Mouse (Mus musculus) adrenal gland, postnatal 10 days (tissue): ENCODE results near the gene Tcte1. TPM values are rescaled to one million over a fixed set of nuclear protein-coding genes. Genes with fewer than 3 reads are reported as not detected.
A peak's percentile ranks its signal among the peaks of the same experiment; 100 is the strongest.

Source experiments
- DNase-seq: peaks from one replicate; pipeline ENCODE4 v3.0.0; 2021; ENCODE audit warnings: mixed read lengths
- long read RNA-seq, 2 experiments: library from polyadenylated mRNA; stranded (forward); transcript quantifications; one replicate each; pipeline ENCODE4 v2.0.0; 2021
- total RNA-seq, 2 experiments: library from RNA; stranded (reverse); gene quantifications; 2 replicates each; pipeline ENCODE4 v1.2.3; 2021

Gene Tcte1
- total RNA-seq: not detected
- long read RNA-seq, experiment 1: 0 reads
- long read RNA-seq, experiment 2: 0 reads

DNA sequence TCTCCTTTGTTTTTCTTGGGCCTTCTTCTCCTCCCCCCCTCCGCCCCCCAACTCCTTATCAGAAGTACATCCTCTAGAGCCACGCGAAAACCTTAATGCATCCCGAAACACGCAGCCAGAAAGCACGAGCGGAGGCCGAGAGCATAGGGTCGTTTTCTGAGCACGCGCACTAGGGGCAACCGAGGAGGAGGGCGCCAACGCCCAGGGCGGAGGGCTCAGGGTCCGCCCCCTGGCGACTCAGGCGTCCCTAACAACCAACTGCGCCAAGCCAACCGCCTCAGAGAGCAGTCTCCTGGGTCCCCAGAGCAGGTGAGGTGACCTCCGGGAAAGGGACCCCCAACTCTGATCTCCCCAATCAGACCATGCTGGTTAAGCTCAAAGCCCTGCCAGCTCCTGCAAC lies at the start of gene Tcte1:
Gene Tcte1 (plus strand): TSS at position 172 of the 400 bp plus-strand sequence.
- no peak for DNase-seq

GRCm38 (mm10) chr17:45473667-45474066 lies 49.6 kb upstream of the Tcte1 start:
- no peak for DNase-seq

DNA sequence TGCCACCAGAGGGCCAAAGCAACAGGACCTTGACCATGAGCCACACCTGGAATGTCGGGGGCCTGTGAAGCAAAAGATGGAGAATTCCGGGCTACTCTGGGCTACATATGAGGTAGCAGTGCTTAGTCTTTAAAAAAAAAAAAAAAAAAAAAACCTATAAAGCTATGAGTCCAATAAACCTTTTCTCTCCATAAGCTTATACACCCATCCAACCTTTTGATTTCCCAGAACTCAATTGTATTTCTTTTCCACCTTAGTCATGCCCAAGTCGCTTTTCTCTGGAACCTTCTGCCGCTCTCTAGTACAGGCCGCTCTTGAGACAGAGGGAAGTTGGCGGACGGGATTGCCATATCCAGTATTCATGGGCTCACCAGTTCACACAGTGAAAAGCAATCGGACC lies 49.1 kb upstream of the Tcte1 start:
- no peak for DNase-seq

DNA sequence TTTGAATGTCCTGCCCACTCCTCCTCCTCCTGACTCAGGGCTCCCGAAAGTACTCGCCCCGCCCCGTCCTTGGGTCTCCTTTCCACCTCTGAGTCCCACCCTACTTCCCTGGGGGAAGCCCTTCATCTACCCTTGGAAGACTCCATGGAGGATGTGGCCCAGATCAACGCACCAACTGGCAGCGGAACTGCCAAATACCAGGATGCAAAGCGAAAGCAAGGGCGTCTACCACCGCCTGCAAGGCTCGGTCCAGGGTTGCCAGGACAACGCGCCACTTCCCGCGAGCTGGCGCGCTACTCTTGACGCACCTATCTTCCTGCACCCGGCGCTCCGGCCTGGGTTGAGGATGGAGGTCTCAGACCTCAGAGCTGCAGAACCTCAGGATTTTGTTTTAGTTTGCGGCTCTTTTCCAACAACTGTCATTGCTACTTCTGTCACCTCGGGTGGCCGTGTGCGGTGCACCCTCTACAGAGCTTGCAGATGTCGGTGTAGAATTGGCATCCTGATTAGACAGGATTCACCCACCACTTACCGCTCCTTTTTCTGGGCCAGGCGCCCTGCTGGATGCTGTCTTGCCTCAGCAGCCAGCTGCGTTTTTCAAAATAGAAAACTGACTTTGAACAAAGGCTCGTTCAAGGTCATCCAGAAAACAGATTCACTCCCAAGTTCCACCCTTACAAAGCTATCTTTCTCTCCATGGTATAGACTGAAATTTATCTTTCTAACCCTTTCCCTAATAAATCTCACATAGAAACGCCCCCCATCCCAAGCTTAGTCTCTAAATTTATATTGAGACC lies 48.4 kb upstream of the Tcte1 start, which contains the start of gene Spats1:
Gene Spats1 (minus strand): TSS at position 747 of the 797 bp plus-strand sequence.
- peak; percentile 71 for DNase-seq

DNA sequence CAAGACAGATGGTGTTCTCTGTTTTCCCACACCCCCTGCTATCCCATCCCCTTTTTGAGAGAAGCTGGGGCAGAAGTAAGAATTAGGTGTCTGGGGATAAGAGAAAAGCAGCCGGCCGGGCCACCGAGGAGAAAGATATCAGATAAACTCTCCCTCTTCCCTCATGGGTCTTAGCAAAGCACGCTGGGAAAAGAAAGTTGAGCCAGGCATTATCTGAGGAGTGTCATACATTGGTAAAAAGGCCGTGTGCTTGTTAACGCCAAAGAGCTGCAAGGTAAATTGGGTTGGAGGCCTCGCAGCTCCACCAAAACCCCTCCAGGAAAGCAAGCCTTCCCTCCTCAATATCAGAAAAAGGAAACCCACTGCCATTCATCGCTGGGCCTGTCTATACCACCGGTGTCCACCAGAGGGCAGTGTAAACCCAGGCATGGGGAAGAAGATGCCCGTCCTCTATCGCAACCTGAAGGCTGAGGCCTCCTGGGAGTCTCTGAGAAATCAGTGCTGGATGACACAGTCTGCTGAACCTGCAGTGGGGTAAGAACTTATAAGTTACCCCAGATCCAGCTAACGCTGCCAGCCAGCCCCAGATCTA lies 44.9 kb upstream of the Tcte1 start:
- peak; percentile 91 for DNase-seq

DNA sequence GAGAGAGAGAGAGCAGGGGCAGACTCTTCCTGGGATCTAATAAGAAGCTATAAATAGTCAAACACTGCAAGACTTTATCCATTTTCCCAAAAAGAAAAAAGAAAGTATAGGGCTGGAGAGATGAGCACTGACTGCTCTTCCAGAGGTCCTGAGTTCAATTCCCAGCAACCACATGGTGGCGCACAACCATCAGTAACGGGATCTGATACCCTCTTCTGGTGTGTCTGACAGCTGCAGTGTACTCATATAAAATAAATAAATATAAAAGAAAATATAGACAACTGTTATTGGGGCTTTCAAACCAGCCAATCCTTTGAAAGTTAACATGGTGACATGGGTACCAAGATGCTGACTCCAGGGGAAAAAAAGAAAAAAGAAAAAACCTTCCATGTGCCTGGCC lies 42.8 kb upstream of the Tcte1 start:
- peak; percentile 33 for DNase-seq

- no peak for DNase-seq
Observed at GRCm38 (mm10) chr17:45485581-45485980, 37.7 kb upstream of the Tcte1 start.

DNA sequence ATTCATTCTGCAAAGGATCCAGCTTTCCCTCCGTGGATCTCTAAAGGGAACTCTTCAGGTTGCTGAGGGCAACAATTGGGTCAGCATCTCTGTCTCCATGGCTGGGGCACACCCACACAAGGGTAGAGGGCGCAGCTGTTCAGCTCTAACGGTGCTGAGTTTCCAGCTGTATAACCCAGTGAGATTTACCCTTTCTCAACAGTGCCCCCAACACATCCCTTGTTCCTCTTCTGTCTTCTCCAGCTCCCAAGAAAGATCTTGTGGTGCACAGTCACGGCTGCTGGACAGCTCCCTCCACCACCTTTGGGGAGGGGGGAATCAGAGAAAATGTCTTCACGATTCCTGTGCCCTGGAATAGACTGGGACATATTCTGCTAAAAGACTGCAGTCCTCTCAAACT lies 36.0 kb upstream of the Tcte1 start:
- DNase-seq: no peak

DNA sequence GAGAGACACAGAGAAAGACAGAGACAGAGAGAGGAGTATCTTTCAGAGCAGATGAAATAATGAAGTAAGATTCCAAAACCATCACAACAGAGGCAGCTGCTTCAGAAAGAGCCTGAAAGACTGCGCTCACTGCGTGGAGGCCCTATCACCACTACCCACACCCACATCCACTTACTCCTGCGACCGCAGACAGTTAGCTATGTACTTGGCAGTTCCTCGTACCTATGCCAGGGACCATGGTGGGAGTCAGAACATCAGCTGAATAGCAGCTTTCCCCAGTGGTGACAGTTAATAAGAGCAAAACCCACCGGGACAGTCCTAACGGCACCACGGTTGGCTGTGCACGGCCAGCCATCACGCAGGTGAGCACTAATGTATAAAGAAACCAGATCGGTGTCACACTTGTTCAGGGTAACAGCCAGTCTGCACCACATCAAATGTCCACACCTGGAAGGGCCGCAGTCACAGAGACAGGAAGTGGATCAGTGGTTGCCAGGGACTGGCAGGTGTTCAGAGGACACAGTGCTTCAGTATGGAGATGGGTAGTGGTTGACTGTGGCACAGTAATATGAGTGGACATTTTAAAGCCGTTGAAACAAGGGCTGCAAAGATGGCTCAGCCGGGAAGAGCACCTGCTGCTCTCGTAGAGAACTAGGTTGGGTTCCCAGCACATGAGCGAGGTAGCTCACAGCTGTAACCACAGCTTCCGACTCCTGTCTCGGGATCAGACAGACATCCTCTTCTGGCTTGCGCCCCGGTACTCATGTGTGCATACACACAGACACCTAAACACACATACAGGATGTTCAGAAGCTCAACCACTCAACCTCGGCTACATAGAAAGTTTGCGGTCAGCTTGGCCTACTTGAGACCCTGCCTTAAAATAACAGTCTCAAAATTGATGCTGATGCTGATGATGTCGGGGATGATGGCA lies 34.6 kb upstream of the Tcte1 start:
- DNase-seq: no peak

DNA sequence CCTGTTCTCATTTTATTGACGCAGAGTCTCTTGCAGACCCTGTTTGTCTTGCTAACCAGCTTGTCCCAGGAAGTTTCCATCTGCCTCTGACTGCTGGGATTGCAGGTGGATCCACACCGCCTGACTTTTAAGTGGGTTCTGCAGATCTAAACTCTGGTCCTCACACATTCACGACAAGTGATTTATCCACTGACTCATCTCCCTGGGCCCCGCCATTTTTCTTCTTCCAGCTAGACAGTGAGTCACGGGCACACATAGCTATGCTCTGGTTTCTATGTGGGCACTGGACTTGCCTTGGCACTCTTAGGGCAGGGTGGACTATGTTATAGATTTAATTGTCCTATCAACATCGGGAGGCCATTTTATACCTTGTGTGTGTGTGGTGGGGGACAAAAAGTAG lies 33.5 kb upstream of the Tcte1 start:
- DNase-seq: no peak

GRCm38 (mm10) chr17:45490532-45491154 lies 32.6 kb upstream of the Tcte1 start:
- no peak for DNase-seq

DNA sequence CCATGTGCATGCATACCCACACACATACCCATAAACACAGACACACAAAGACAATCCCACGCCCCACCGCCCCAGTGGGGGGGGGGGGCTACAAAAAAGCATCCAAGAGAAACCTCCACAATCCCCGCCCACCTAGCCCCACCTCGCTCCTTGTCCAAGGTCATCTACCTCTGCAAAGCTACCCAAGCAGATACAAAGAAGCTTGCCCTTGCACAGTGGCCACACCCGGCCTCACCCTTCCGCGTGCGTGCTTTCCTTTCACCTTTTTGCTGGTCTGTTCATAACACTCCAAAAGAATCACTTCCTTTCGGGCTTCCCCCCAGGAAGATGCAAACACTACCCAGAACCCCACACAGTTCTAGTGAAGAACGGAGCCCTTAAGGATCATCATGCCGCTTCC lies 27.8 kb upstream of the Tcte1 start:
- no peak for DNase-seq

- DNase-seq: no peak
Observed at GRCm38 (mm10) chr17:45498397-45498796, 24.8 kb upstream of the Tcte1 start.

DNA sequence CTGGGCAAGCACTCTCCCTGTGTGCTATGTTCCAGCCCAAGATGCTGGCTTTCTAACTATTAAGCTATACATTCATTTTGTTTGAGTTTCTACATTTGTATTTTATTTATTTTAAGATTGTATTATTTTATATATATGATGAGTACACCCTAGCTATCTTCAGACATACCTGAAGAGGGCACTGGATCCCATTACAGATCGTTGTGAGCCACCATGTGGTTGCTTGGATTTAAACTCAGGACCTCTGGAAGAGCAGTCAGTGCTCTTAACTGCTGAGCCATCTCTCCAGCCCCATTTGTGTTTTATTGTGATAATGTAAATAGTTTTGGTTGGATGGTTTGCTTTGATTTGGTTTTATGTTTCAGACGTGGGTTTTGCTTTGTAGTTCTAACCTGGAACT lies 23.7 kb upstream of the Tcte1 start:
- no peak for DNase-seq

DNA sequence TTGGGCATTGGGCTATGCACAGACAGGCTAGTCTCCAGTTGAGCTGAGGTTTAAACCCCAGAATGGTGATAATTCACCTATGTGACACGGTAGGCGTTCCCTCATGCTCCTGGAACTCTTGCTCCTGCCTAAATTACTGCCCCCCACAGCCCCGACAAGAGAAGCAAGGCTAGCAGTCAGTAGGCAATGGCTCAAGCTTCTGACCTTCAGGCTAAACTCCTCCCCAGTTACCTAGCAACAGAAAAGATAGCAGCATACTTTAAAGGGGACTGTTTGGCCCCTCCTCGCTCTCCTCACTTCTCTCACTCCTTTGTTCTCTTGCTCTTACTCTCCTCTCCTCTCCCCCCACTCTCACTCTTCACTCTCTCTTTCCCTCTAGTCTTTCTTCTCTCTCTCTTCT lies 22.3 kb upstream of the Tcte1 start:
- no peak for DNase-seq

DNA sequence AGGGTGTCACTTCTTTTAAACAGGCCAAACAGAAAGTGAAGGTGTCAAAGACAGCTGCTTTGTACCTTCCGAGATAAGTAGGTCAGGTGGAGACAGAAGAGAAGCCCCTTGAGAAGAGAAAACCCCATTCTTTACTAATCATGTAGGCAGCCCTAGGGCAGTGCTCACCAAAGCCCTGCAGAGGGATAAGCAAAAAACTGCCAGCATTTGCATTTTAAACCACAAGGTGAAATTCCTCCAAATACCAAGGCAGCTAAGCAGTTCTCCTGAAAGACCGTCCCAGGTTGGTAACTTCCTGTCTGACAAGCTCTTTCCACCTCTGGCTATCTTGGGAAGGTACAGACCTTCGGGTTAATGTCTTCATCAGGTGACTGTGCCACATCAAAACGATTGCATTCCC lies 20.9 kb upstream of the Tcte1 start:
- DNase-seq: no peak

GRCm38 (mm10) chr17:45503301-45503973 lies 19.8 kb upstream of the Tcte1 start:
- no peak for DNase-seq

GRCm38 (mm10) chr17:45505941-45506465 lies 17.2 kb upstream of the Tcte1 start:
- no peak for DNase-seq

DNA sequence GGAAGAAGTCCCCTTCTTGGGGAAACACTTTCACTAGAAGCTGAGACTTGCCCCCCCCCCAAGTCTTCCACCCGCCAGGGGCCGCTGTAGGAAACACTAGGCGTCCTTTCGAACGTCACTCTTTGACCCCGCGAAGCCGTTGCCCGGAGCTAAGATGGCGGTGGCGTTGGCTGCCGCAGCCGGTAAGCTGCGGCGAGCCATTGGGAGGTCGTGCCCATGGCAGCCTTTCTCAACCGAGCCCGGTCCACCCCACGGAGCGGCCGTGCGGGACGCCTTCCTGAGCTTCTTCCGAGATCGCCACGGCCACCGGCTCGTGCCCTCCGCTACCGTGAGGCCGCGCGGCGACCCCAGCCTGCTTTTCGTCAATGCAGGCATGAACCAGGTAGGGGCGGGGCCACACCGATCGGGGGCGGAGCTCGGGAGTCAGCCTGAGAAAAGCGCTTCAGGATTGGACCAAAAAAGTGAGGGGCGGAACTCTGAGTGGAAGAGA lies 16.5 kb upstream of the Tcte1 start, which contains the start of gene Aars2:
Gene Aars2 (plus strand): TSS at position 142 of the 490 bp plus-strand sequence.
- peak; percentile 97 for DNase-seq

- no peak for DNase-seq
Observed at GRCm38 (mm10) chr17:45510871-45511270, 12.4 kb upstream of the Tcte1 start.

GRCm38 (mm10) chr17:45511757-45512156 lies 11.5 kb upstream of the Tcte1 start:
- no peak for DNase-seq
